Mouse (Mus musculus): Measurements from ENCODE around the gene Nrxn1. TPM values are rescaled to one million over a fixed set of nuclear protein-coding genes. Genes with fewer than 3 reads are reported as not detected.

Nrxn1 gene
- total and polyA plus RNA-seq, 2 experiments from 2014 or later: 242 to 376 TPM

GRCm38 (mm10) chr17:90062866-90063265 is 1030.0 kb downstream of the Nrxn1 start:
- H3K27ac ChIP-seq (ENCODE audit: low read depth, low read length): no peak overlapping the region
- H3K36me3 ChIP-seq (ENCODE audit: insufficient read depth): no peaks in the 10 kb centered on the region; the same call in 1 of the 2 replicates
- H3K4me1 ChIP-seq (ENCODE audit: insufficient read depth): peaks cover 4% of the 10 kb centered on the region; the same call in 1 of the 2 replicates
- no peak overlapping the region for H3K4me2 ChIP-seq (ENCODE audit: low read depth)
- ATAC-seq: no peak
- H3K27me3 ChIP-seq (ENCODE audit: insufficient read depth, low read length): no peaks in the 10 kb centered on the region
- no peak for TF ChIP-seq CTCF (IDR thresholded peaks at IDR 0.05; ENCODE audit: low read depth)
- no peak overlapping the region for H3K4me3 ChIP-seq (ENCODE audit: low read depth, low read length)
- no peak overlapping the region for H3K9ac ChIP-seq
- WGBS: 39% methylated on average over 1 of the region's 1 CpGs
- no peaks in the 10 kb centered on the region for H3K9me3 ChIP-seq (ENCODE audit: low read length)
- no peak for DNase-seq

GRCm38 (mm10) chr17:90060872-90061271 is 1032.0 kb downstream of the Nrxn1 start:
- no peak overlapping the region for H3K4me3 ChIP-seq (ENCODE audit: low read depth, low read length)
- H3K9ac ChIP-seq: no peak overlapping the region
- no peak overlapping the region for H3K4me2 ChIP-seq (ENCODE audit: low read depth)
- no peak for TF ChIP-seq CTCF (IDR thresholded peaks at IDR 0.05; ENCODE audit: low read depth)
- ATAC-seq (peak; percentile 38; the same call in 1 of the 2 replicates), DNase-seq (peak; percentile 38)
- no peaks in the 10 kb centered on the region; the same call in 1 of the 2 replicates for H3K36me3 ChIP-seq (ENCODE audit: insufficient read depth)
- WGBS: 30% methylated on average over 5 of the region's 5 CpGs
- peaks cover 4% of the 10 kb centered on the region; the same call in 1 of the 2 replicates for H3K4me1 ChIP-seq (ENCODE audit: insufficient read depth)
- H3K27me3 ChIP-seq (ENCODE audit: insufficient read depth, low read length): no peaks in the 10 kb centered on the region
- H3K27ac ChIP-seq (ENCODE audit: low read depth, low read length): no peak overlapping the region
- no peaks in the 10 kb centered on the region for H3K9me3 ChIP-seq (ENCODE audit: low read length)

DNA sequence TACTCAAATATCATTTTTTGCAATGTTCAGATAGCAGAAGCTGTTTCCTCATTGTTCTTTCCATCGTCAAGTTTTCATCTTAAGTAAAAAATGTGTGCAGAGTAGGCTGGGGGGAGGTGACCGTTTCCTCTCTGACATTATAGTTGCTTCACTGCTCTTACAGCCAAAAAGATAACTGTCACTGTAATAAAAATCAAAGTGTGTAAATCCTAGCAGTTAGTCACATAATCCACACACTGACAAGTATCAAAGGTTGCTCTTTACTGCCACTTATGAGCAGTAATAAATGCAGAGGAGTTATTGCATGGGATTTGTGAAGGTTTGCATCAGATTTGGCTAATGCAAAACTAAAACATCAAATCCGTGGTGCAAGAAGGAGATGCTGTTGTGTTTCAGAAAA is 1032.7 kb downstream of the Nrxn1 start:
- Histone ChIP-seq H3K4me2 (ENCODE audit: low read depth) (no peak overlapping the region), H3K36me3 (ENCODE audit: insufficient read depth) (no peaks in the 10 kb centered on the region; the same call in 1 of the 2 replicates), H3K9me3 (ENCODE audit: low read length) (no peaks in the 10 kb centered on the region), H3K27me3 (ENCODE audit: insufficient read depth, low read length) (no peaks in the 10 kb centered on the region), H3K27ac (ENCODE audit: low read depth, low read length) (no peak overlapping the region), H3K4me1 (ENCODE audit: insufficient read depth) (peaks cover 4% of the 10 kb centered on the region; the same call in 1 of the 2 replicates), H3K4me3 (ENCODE audit: low read depth, low read length) (no peak overlapping the region), H3K9ac (no peak overlapping the region)
- ATAC-seq (no peak), DNase-seq (no peak)
- no peak for TF ChIP-seq CTCF (IDR thresholded peaks at IDR 0.05; ENCODE audit: low read depth)
- 35% methylated on average over 3 of the region's 3 CpGs for WGBS

GRCm38 (mm10) chr17:90059320-90060111 is 1033.4 kb downstream of the Nrxn1 start:
- no peaks in the 10 kb centered on the region for H3K27me3 ChIP-seq (ENCODE audit: insufficient read depth, low read length)
- ATAC-seq (no peak; the same call in 1 of the 2 replicates), DNase-seq (no peak)
- no peak for TF ChIP-seq CTCF (IDR thresholded peaks at IDR 0.05; ENCODE audit: low read depth)
- H3K36me3 ChIP-seq (ENCODE audit: insufficient read depth): no peaks in the 10 kb centered on the region; the same call in 1 of the 2 replicates
- no peak overlapping the region for H3K4me2 ChIP-seq (ENCODE audit: low read depth)
- no peak overlapping the region for H3K4me3 ChIP-seq (ENCODE audit: low read depth, low read length)
- no peaks in the 10 kb centered on the region for H3K9me3 ChIP-seq (ENCODE audit: low read length)
- peaks cover 4% of the 10 kb centered on the region; the same call in 1 of the 2 replicates for H3K4me1 ChIP-seq (ENCODE audit: insufficient read depth)
- 65% methylated on average over 7 of the region's 7 CpGs for WGBS
- H3K27ac ChIP-seq (ENCODE audit: low read depth, low read length): no peak overlapping the region
- no peak overlapping the region for H3K9ac ChIP-seq

DNA sequence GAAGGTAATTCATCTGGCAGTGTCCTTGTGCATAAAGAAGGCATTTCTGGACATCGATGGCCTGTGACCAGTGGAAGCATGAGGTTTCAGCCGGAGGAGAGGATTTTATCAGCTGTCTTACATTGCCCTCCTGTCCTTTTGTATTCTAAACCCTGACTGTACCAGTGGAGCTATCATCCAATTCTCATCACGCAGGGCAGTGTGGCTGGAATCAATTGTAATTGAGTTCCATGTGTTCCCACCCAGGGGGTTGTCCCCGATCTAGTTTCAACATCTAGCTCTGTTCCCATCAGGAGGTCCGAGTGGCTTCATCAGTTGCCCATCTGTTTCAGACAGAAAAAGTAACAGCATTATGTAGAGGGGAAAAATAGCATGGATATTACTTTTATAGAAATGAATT is 1038.6 kb downstream of the Nrxn1 start:
- WGBS: 40% methylated on average over 5 of the region's 5 CpGs
- Histone ChIP-seq H3K9me3 (ENCODE audit: low read length) (no peaks in the 10 kb centered on the region), H3K4me2 (ENCODE audit: low read depth) (no peak overlapping the region), H3K36me3 (ENCODE audit: insufficient read depth) (no peaks in the 10 kb centered on the region; the same call in 1 of the 2 replicates), H3K9ac (no peak overlapping the region), H3K4me3 (ENCODE audit: low read depth, low read length) (no peak overlapping the region), H3K4me1 (ENCODE audit: insufficient read depth) (0 out of 2 replicates have a peak, but pooled peaks cover 6% of the 10 kb centered on the region), H3K27ac (ENCODE audit: low read depth, low read length) (no peak overlapping the region), H3K27me3 (ENCODE audit: insufficient read depth, low read length) (no peaks in the 10 kb centered on the region)
- no peak for TF ChIP-seq CTCF (IDR thresholded peaks at IDR 0.05; ENCODE audit: low read depth)
- ATAC-seq (no peak), DNase-seq (no peak)

- H3K4me1 ChIP-seq (ENCODE audit: insufficient read depth): no peaks in the 10 kb centered on the region
Measured at GRCm38 (mm10) chr17:90039316-90039715, 1053.6 kb downstream of the Nrxn1 start.

GRCm38 (mm10) chr17:90032416-90032815 is 1060.5 kb downstream of the Nrxn1 start:
- H3K9ac ChIP-seq: no peak overlapping the region
- no peak for DNase-seq
- H3K36me3 ChIP-seq (ENCODE audit: insufficient read depth): 0 out of 2 replicates have a peak, but pooled peaks cover 3% of the 10 kb centered on the region
- no peaks in the 10 kb centered on the region for H3K4me1 ChIP-seq (ENCODE audit: insufficient read depth)
- H3K9me3 ChIP-seq (ENCODE audit: low read length): no peaks in the 10 kb centered on the region
- no peak overlapping the region for H3K4me2 ChIP-seq (ENCODE audit: low read depth)
- TF ChIP-seq CTCF (IDR thresholded peaks at IDR 0.05; ENCODE audit: low read depth): no peak
- no peak for ATAC-seq
- no peak overlapping the region for H3K4me3 ChIP-seq (ENCODE audit: low read depth, low read length)
- H3K27me3 ChIP-seq (ENCODE audit: insufficient read depth, low read length): no peaks in the 10 kb centered on the region
- H3K27ac ChIP-seq (ENCODE audit: low read depth, low read length): no peak overlapping the region
- WGBS: 69% methylated on average over 2 of the region's 2 CpGs

More at GRCm38 (mm10) chr17:90039316-90039715, 1053.6 kb downstream of the Nrxn1 start:
- no peaks in the 10 kb centered on the region for H3K27me3 ChIP-seq (ENCODE audit: insufficient read depth, low read length)
- ATAC-seq (no peak), DNase-seq (no peak)
- H3K9ac ChIP-seq: no peak overlapping the region
- WGBS: 13% methylated on average over 1 of the region's 1 CpGs
- 0 out of 2 replicates have a peak, but pooled peaks cover 3% of the 10 kb centered on the region for H3K36me3 ChIP-seq (ENCODE audit: insufficient read depth)
- no peak overlapping the region for H3K27ac ChIP-seq (ENCODE audit: low read depth, low read length)
- no peak overlapping the region for H3K4me3 ChIP-seq (ENCODE audit: low read depth, low read length)
- no peak for TF ChIP-seq CTCF (IDR thresholded peaks at IDR 0.05; ENCODE audit: low read depth)
- H3K4me2 ChIP-seq (ENCODE audit: low read depth): no peak overlapping the region
- no peaks in the 10 kb centered on the region for H3K9me3 ChIP-seq (ENCODE audit: low read length)
